Mouse (Mus musculus) right cerebral cortex, postnatal 10 days (tissue): ENCODE data around the gene Csad.
"Not testable (repeated sequence)": the region's sequence is repeated elsewhere in the genome, so short reads cannot be mapped to it uniquely, and the experiment has no call there.

Experiments used
- DNase-seq, 2 experiments: peaks; one replicate each; pipeline ENCODE4 v3.0.0; 2021; ENCODE audit warnings: low spot score in 2 of 2

Csad gene

DNA sequence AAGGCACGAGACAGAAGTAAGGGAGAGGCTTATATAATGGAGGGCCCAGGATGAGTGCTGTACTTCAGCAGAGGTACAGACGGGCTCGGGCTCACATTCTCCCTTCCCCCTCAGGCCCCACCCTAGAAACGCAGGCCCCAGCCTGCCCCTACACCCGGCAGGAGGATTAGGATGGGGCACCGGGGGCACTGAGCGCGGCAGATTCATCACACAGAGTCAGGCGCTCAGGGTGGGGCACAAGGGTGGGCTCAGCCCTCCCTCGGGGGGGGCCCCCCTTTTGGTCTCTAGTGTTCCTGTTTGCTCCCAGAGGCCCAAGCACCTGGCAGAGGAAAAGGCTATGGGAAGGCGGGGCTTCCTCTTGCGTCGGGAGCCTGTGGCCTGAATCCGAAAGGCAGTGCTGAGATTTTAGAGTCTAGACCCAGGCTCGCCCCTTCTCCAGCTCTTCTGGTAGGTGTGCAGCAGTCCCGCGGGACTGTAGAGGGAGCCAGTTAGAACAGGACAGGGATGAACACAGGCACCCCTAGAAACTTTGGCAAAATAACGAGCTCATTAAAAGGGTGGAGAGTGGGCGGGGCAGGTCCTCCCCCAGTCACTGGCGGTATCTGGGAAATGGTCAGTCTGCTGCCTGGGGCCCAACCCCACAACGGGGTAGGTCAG, 31.0 kb upstream of the Csad start:
- DNase-seq = no peak

GRCm38 (mm10) chr15:102233896-102234295, 29.4 kb upstream of the Csad start:
- no peak for DNase-seq

- no peak for DNase-seq
These were observed 28.2 kb upstream of the Csad start for GRCm38 (mm10) chr15:102232764-102233163.

GRCm38 (mm10) chr15:102231748-102232147, 27.2 kb upstream of the Csad start, which contains the start of gene Itgb7:
Itgb7 (minus strand) TSS chr15:102231944.
- DNase-seq = no peak

GRCm38 (mm10) chr15:102230408-102231321, 26.1 kb upstream of the Csad start:
- DNase-seq = no peak

DNA sequence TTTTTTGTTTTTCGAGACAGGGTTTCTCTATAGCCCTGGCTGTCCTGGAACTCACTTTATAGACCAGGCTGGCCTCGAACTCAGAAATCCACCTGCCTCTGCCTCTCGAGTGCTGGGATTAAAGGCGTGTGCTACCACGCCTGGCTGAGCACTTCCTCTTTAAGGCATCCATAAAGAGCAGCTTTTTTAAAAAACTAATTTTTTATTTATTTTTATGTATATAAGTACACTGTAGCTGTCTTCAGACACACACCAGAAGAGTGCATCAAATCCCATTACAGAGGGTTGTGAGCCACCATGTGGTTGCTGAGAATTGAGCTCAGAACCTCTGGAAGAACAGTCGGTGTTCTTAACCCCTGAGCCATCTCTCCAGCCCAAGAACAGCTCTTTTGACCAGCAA, 21.1 kb upstream of the Csad start:
- not testable (repeated sequence) for DNase-seq

- DNase-seq = no peak
These were observed 20.6 kb upstream of the Csad start for GRCm38 (mm10) chr15:102224992-102225617.

GRCm38 (mm10) chr15:102224186-102224991, 19.9 kb upstream of the Csad start:
- peak; percentile 81 to 85 for DNase-seq

- DNase-seq = peak in 1 of 2 experiments; percentile 53
These were observed 17.9 kb upstream of the Csad start for GRCm38 (mm10) chr15:102222386-102222785.

DNA sequence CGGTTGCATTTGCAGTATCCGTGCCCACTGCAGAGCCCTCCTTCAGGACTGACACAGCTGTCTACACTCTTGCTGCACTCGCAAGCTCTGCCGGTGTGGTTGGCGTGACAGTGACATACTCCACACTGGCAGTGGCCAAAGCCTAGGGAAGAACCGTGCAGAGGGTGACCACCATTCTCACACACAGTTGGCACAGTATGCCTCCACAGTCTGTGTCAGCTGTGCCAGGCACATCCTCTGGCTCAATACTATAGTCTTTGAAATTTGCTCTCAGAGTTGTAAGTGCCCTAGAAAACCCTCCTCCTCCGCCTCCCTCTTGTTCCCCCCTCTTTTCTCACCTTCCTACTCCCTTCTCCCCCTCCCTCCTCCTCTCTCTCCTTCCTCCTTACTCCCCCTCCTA, 12.8 kb upstream of the Csad start:
- DNase-seq = no peak

DNA sequence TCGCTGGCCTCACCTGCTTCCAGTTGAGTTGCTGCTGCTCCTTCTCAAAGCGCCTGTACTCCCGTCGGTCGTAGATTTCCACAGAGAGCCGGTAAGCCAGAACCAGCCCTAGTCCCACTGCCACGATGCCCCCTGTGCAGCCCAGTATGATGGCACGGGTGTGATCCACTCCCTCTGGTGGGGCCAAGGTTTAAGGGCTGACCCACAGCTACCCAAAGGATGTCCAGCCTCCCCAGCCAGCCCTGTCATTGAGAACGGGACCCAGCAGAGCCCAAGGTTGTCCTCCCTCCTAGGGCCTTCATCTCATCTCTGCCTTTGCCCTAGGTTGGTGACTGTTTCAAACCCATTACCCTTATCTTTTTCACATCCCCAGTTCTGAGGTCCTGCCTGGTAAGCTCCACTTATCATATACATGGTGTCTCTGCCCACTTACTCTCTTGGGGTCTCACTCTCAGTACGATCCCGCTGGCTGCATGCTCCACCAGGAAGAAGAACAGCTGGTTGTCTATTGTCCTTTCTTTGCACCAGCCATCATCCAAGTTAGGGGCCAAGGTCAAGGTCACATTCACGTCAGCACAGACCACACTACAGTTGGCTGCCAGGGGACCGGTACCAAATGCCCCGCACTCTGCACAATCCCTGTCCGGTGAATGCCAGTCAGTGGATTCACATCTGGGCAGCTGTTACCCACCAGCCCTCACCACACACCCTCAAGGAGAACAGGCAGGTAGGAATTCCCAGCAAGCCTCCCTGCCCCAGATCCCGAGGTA, 12.1 kb upstream of the Csad start:
- DNase-seq = no peak

DNA sequence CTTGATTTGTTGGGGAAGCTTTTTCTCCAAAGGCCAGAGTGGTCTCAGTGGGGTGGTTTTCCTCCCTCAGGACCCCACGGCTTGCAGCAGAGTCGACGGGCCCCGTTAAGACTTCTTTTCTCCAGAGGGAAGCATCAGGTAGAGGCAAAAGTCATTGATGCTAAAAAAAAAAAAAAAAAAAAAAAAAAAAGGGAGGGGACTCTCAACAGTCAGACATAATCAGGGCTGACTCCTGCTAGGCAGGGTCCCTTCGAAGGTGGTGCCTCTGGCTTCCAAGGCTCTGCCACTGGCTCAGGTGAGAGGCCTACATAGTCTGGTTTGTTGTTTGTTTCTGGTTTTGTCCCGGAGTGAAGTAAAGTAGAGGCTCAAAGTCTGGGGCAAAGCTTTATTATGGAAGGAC, 11.1 kb upstream of the Csad start:
- DNase-seq = no peak

DNA sequence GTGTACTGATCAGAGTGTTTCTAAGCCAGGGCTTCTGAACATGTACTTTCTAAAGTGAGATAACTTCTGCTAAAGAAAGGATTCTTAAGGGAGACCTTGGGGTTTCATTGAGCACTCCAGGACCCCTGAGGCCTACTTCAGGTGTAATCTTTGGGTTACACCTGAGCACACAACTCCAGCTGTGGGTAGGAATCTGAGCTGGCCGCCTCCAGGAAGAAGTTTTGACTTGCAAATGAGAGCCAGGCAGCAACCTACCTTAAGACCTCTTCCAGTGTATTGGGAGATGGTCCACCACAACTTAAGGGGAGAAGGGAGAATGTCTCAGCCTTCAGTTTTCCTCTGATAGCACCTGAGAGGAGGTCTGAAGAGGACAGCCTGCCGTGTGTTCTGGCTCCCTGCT, 9.6 kb upstream of the Csad start:
- no peak for DNase-seq

GRCm38 (mm10) chr15:102211895-102212294, 7.4 kb upstream of the Csad start:
- DNase-seq = no peak

GRCm38 (mm10) chr15:102210816-102211215, 6.3 kb upstream of the Csad start:
- DNase-seq = no peak

DNA sequence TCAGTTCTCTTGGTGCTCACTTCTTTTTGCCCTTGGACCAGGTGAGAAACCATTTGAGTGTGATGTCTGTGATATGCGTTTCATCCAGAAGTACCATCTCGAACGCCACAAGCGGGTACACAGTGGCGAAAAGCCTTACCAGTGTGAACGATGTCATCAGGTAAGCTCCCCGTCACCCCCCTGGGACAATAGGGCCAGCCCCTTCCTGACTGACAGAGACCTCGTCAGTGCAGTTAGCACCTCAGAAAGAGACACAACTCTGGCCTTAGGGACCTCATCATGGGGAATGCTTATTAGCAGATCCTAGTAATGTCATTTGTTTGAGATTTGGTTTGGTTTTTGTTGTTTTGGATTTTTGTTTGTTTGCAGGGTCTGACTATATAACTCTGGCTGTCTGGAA, 4.6 kb upstream of the Csad start:
- DNase-seq = no peak

GRCm38 (mm10) chr15:102208092-102208561, 3.6 kb upstream of the Csad start:
- no peak for DNase-seq

DNA sequence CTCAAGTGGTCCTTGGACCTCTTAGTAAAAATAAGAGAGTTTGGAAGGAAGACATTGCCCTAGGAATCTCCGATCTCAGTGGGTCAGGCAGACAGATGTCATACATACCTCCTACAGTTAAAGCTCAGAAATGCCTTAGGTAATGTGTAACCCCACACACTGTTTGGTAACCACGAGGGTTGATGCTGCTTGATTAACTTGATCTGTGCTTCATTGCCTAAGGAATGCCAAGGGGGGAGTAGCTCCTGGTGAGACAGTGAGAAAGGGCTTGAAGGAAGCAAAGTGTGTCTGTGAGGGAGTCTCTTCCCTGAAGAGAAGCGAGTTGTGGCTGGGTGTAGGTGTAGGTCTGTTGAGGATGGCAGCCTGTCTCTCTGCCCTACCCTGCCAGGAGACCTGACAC, 2.8 kb upstream of the Csad start:
- DNase-seq = no peak

DNA sequence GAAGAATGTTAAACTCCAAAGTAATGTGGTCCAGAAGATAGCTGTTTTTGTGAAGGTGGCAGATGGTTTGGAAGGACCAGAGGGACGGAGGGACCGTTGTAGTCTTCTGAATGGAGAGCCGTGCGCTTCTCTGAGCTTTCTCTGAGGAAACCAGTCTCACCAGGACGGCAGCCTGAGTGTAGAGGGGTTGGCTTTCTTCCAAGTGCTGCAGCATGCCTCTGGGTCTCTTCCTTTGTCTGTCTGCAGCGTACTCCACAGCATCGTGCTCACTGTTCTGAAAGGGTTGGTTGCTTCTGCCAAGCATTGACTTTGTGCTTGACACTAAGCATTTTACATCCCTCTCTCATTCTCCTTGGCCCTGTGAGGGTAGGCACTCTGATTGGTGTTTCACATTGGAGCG, 1.3 kb upstream of the Csad start:
- DNase-seq = peak; percentile 80

DNA sequence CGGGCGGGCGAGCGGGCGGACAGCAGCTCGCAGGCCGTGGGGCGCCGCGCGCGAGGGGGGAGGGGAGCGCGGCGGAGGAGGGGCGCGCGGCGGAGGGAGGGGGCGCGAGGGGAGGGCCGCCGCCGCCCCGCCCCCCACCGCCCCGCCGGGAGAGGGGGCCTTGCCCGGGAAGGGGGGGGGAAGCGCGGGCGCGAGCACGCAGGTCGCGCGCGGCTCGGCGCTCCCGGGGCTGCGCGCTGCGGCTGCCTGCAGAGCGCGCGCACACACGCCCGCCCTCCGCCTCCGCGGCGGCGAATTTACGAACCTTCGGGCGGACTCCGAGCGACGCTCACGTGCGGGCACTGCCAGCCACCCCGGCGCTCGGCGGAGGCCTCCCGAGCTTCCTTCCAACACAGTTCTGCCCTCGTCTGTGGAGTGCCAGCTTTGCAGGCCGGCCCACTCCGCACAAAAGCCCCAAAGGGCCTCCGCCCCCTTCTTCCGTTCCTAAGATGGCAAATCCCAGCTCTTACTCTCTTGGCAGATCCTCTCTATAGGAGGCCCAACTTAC, 616 bp downstream of the Csad start:
- DNase-seq = peak; percentile 77 to 79
